Mouse (Mus musculus): Measurements from ENCODE around the gene Gpr176. TPM values are rescaled to one million over a fixed set of nuclear protein-coding genes. Genes with fewer than 3 reads are reported as not detected.

Gene Gpr176
- polyA plus RNA-seq, 1 experiment from 2014 or later: 0.34 TPM

GRCm38 (mm10) chr2:118371841-118372240, 1.4 kb downstream of the Gpr176 start:
- ATAC-seq (ENCODE audit: insufficient number of reproducible peaks, insufficient read depth, low FRiP score, low TSS enrichment, low read depth): no peak
- no peak overlapping the region for H3K27ac ChIP-seq
- H3K4me2 ChIP-seq: no peak overlapping the region
- 56% methylated on average over 1 of the region's 1 CpGs for WGBS
- H3K36me3 ChIP-seq: no peaks in the 10 kb centered on the region
- no peak overlapping the region for H3K9ac ChIP-seq
- no peak overlapping the region for H3K4me3 ChIP-seq
- H3K27me3 ChIP-seq: peaks cover 52% of the 10 kb centered on the region
- peaks cover 18% of the 10 kb centered on the region for H3K4me1 ChIP-seq
- no peaks in the 10 kb centered on the region for H3K9me3 ChIP-seq

- H3K9me3 ChIP-seq: no peaks in the 10 kb centered on the region
- H3K4me3 ChIP-seq: no peak overlapping the region
- H3K9ac ChIP-seq: no peak overlapping the region
- 71% methylated on average over 6 of the region's 6 CpGs for WGBS
- ATAC-seq (ENCODE audit: insufficient number of reproducible peaks, insufficient read depth, low FRiP score, low TSS enrichment, low read depth): no peak
- H3K27me3 ChIP-seq: no peaks in the 10 kb centered on the region
- peaks cover 8% of the 10 kb centered on the region; the same call in 1 of the 2 replicates for H3K4me1 ChIP-seq
- no peak overlapping the region for H3K4me2 ChIP-seq
- H3K27ac ChIP-seq: no peak overlapping the region
- no peaks in the 10 kb centered on the region for H3K36me3 ChIP-seq
Measured at GRCm38 (mm10) chr2:118355138-118355719, 18.0 kb downstream of the Gpr176 start.

- Histone ChIP-seq H3K27me3 (no peaks in the 10 kb centered on the region), H3K4me2 (no peak overlapping the region), H3K27ac (no peak overlapping the region), H3K4me3 (no peak overlapping the region), H3K4me1 (peaks cover 8% of the 10 kb centered on the region; the same call in 1 of the 2 replicates), H3K9ac (no peak overlapping the region), H3K9me3 (no peaks in the 10 kb centered on the region), H3K36me3 (no peaks in the 10 kb centered on the region)
- ATAC-seq (ENCODE audit: insufficient number of reproducible peaks, insufficient read depth, low FRiP score, low TSS enrichment, low read depth): no peak
- 59% methylated on average over 4 of the region's 4 CpGs for WGBS
Measured at GRCm38 (mm10) chr2:118353916-118354403, 19.3 kb downstream of the Gpr176 start.

- H3K9ac ChIP-seq: no peak overlapping the region
Measured at GRCm38 (mm10) chr2:118353498-118353897, 19.7 kb downstream of the Gpr176 start.

GRCm38 (mm10) chr2:118345535-118345934, 27.7 kb downstream of the Gpr176 start:
- 36% methylated on average over 1 of the region's 1 CpGs for WGBS
- H3K9ac ChIP-seq: no peak overlapping the region

More at GRCm38 (mm10) chr2:118353498-118353897, 19.7 kb downstream of the Gpr176 start:
- Histone ChIP-seq H3K4me1 (peaks cover 8% of the 10 kb centered on the region; the same call in 1 of the 2 replicates), H3K4me2 (no peak overlapping the region), H3K4me3 (no peak overlapping the region), H3K27ac (no peak overlapping the region), H3K27me3 (no peaks in the 10 kb centered on the region), H3K9me3 (no peaks in the 10 kb centered on the region), H3K36me3 (no peaks in the 10 kb centered on the region)
- no peak for ATAC-seq (ENCODE audit: insufficient number of reproducible peaks, insufficient read depth, low FRiP score, low TSS enrichment, low read depth)
- WGBS: 46% methylated on average over 4 of the region's 4 CpGs

GRCm38 (mm10) chr2:118343897-118344296, 29.3 kb downstream of the Gpr176 start:
- ATAC-seq (ENCODE audit: insufficient number of reproducible peaks, insufficient read depth, low FRiP score, low TSS enrichment, low read depth): no peak
- H3K27me3 ChIP-seq: no peaks in the 10 kb centered on the region

More at GRCm38 (mm10) chr2:118345535-118345934, 27.7 kb downstream of the Gpr176 start:
- Histone ChIP-seq H3K4me2 (no peak overlapping the region), H3K27me3 (no peaks in the 10 kb centered on the region), H3K4me1 (no peaks in the 10 kb centered on the region), H3K36me3 (no peaks in the 10 kb centered on the region), H3K4me3 (no peak overlapping the region), H3K27ac (no peak overlapping the region), H3K9me3 (no peaks in the 10 kb centered on the region)
- no peak for ATAC-seq (ENCODE audit: insufficient number of reproducible peaks, insufficient read depth, low FRiP score, low TSS enrichment, low read depth)

GRCm38 (mm10) chr2:118341295-118341694, 31.9 kb downstream of the Gpr176 start:
- WGBS: 75% methylated on average over 7 of the region's 7 CpGs
- Histone ChIP-seq H3K4me2 (no peak overlapping the region), H3K4me1 (no peaks in the 10 kb centered on the region), H3K9ac (no peak overlapping the region), H3K27ac (no peak overlapping the region), H3K4me3 (no peak overlapping the region), H3K27me3 (no peaks in the 10 kb centered on the region), H3K9me3 (no peaks in the 10 kb centered on the region), H3K36me3 (no peaks in the 10 kb centered on the region)
- no peak for ATAC-seq (ENCODE audit: insufficient number of reproducible peaks, insufficient read depth, low FRiP score, low TSS enrichment, low read depth)

More at GRCm38 (mm10) chr2:118343897-118344296, 29.3 kb downstream of the Gpr176 start:
- Histone ChIP-seq H3K36me3 (no peaks in the 10 kb centered on the region), H3K4me1 (no peaks in the 10 kb centered on the region), H3K27ac (no peak overlapping the region), H3K4me2 (no peak overlapping the region), H3K9ac (no peak overlapping the region), H3K9me3 (no peaks in the 10 kb centered on the region), H3K4me3 (no peak overlapping the region)
- 76% methylated on average over 3 of the region's 3 CpGs for WGBS

- WGBS: 45% methylated on average over 2 of the region's 2 CpGs
- no peak overlapping the region for H3K9ac ChIP-seq
Measured at GRCm38 (mm10) chr2:118336084-118336483, 37.1 kb downstream of the Gpr176 start.

GRCm38 (mm10) chr2:118322663-118323062, 50.6 kb downstream of the Gpr176 start:
- Histone ChIP-seq H3K4me1 (no peaks in the 10 kb centered on the region), H3K36me3 (no peaks in the 10 kb centered on the region), H3K4me2 (no peak overlapping the region), H3K27ac (no peak overlapping the region), H3K27me3 (no peaks in the 10 kb centered on the region), H3K9me3 (no peaks in the 10 kb centered on the region), H3K9ac (no peak overlapping the region), H3K4me3 (no peak overlapping the region)
- WGBS: 69% methylated on average over 3 of the region's 5 CpGs
- no peak for ATAC-seq (ENCODE audit: insufficient number of reproducible peaks, insufficient read depth, low FRiP score, low TSS enrichment, low read depth)

More at GRCm38 (mm10) chr2:118336084-118336483, 37.1 kb downstream of the Gpr176 start:
- Histone ChIP-seq H3K4me3 (no peak overlapping the region), H3K36me3 (no peaks in the 10 kb centered on the region), H3K9me3 (no peaks in the 10 kb centered on the region), H3K27me3 (no peaks in the 10 kb centered on the region), H3K27ac (no peak overlapping the region), H3K4me1 (no peaks in the 10 kb centered on the region), H3K4me2 (no peak overlapping the region)
- no peak for ATAC-seq (ENCODE audit: insufficient number of reproducible peaks, insufficient read depth, low FRiP score, low TSS enrichment, low read depth)

GRCm38 (mm10) chr2:118321804-118322203, 51.4 kb downstream of the Gpr176 start:
- H3K4me2 ChIP-seq: no peak overlapping the region
- no peak overlapping the region for H3K9ac ChIP-seq
- no peaks in the 10 kb centered on the region for H3K36me3 ChIP-seq
- H3K27ac ChIP-seq: no peak overlapping the region
- no peak for ATAC-seq (ENCODE audit: insufficient number of reproducible peaks, insufficient read depth, low FRiP score, low TSS enrichment, low read depth)
- no peaks in the 10 kb centered on the region for H3K27me3 ChIP-seq
- H3K9me3 ChIP-seq: no peaks in the 10 kb centered on the region
- no peaks in the 10 kb centered on the region for H3K4me1 ChIP-seq
- H3K4me3 ChIP-seq: no peak overlapping the region
- WGBS: 73% methylated on average over 4 of the region's 4 CpGs

GRCm38 (mm10) chr2:118321094-118321493, 52.1 kb downstream of the Gpr176 start:
- no peaks in the 10 kb centered on the region for H3K4me1 ChIP-seq
- 90% methylated on average over 4 of the region's 4 CpGs for WGBS
- H3K27me3 ChIP-seq: no peaks in the 10 kb centered on the region
- no peaks in the 10 kb centered on the region for H3K36me3 ChIP-seq
- no peak overlapping the region for H3K4me3 ChIP-seq
- no peak for ATAC-seq (ENCODE audit: insufficient number of reproducible peaks, insufficient read depth, low FRiP score, low TSS enrichment, low read depth)
- no peak overlapping the region for H3K27ac ChIP-seq
- no peaks in the 10 kb centered on the region for H3K9me3 ChIP-seq
- H3K9ac ChIP-seq: no peak overlapping the region
- H3K4me2 ChIP-seq: no peak overlapping the region

GRCm38 (mm10) chr2:118320519-118320918, 52.7 kb downstream of the Gpr176 start:
- no peaks in the 10 kb centered on the region for H3K27me3 ChIP-seq
- WGBS: 75% methylated on average over 4 of the region's 4 CpGs
- H3K9me3 ChIP-seq: no peaks in the 10 kb centered on the region
- no peak for ATAC-seq (ENCODE audit: insufficient number of reproducible peaks, insufficient read depth, low FRiP score, low TSS enrichment, low read depth)
- H3K4me1 ChIP-seq: no peaks in the 10 kb centered on the region
- no peak overlapping the region for H3K4me2 ChIP-seq
- no peaks in the 10 kb centered on the region for H3K36me3 ChIP-seq
- H3K9ac ChIP-seq: no peak overlapping the region
- no peak overlapping the region for H3K27ac ChIP-seq
- no peak overlapping the region for H3K4me3 ChIP-seq
